Mouse (Mus musculus): ENCODE results near the gene Naa38. TPM values are rescaled to one million over a fixed set of nuclear protein-coding genes. Genes with fewer than 3 reads are reported as not detected.
A peak's percentile ranks its signal among the peaks of the same experiment; 100 is the strongest.

Naa38 gene
- polyA plus RNA-seq, 1 experiment from 2014 or later = 145 TPM

- no peak overlapping the region for H3K4me3 ChIP-seq
Observed at GRCm38 (mm10) chr11:69403691-69404594, 8.7 kb downstream of the Naa38 start.

GRCm38 (mm10) chr11:69404595-69405396 lies 9.5 kb downstream of the Naa38 start:
- no peak overlapping the region for H3K27ac ChIP-seq
- H3K4me3 ChIP-seq = no peak overlapping the region
- 91% methylated on average over 23 of the region's 24 CpGs for WGBS
- peaks cover 29% of the 10 kb centered on the region for H3K4me1 ChIP-seq
- peaks cover 85% of the 10 kb centered on the region for H3K36me3 ChIP-seq
- H3K27me3 ChIP-seq = peaks cover 11% of the 10 kb centered on the region; the same call in 1 of the 2 replicates
- no peaks in the 10 kb centered on the region for H3K9me3 ChIP-seq
- no peak overlapping the region for H3K4me2 ChIP-seq
- no peak overlapping the region for H3K9ac ChIP-seq
- no peak for ATAC-seq (ENCODE audit: insufficient number of reproducible peaks, insufficient read depth, low FRiP score, low TSS enrichment, low read depth)

More at GRCm38 (mm10) chr11:69403691-69404594, 8.7 kb downstream of the Naa38 start:
- peaks cover 11% of the 10 kb centered on the region; the same call in 1 of the 2 replicates for H3K27me3 ChIP-seq
- H3K9ac ChIP-seq = no peak overlapping the region
- no peak for ATAC-seq (ENCODE audit: insufficient number of reproducible peaks, insufficient read depth, low FRiP score, low TSS enrichment, low read depth)
- WGBS = 94% methylated on average over 36 of the region's 38 CpGs
- H3K36me3 ChIP-seq = peaks cover 91% of the 10 kb centered on the region
- H3K9me3 ChIP-seq = no peaks in the 10 kb centered on the region
- H3K27ac ChIP-seq = no peak overlapping the region
- H3K4me1 ChIP-seq = peaks cover 31% of the 10 kb centered on the region
- no peak overlapping the region for H3K4me2 ChIP-seq

- H3K36me3 ChIP-seq = peaks cover 77% of the 10 kb centered on the region
- H3K4me2 ChIP-seq = no peak overlapping the region
- H3K9ac ChIP-seq = no peak overlapping the region
- H3K9me3 ChIP-seq = no peaks in the 10 kb centered on the region
- H3K27me3 ChIP-seq = peaks cover 6% of the 10 kb centered on the region; the same call in 1 of the 2 replicates
- no peak overlapping the region for H3K27ac ChIP-seq
- H3K4me1 ChIP-seq = peaks cover 22% of the 10 kb centered on the region
- no peak for ATAC-seq (ENCODE audit: insufficient number of reproducible peaks, insufficient read depth, low FRiP score, low TSS enrichment, low read depth)
- H3K4me3 ChIP-seq = no peak overlapping the region
- 88% methylated on average over 24 of the region's 24 CpGs for WGBS
Observed at GRCm38 (mm10) chr11:69405397-69406200, 10.3 kb downstream of the Naa38 start.

GRCm38 (mm10) chr11:69406282-69406681 lies 11.0 kb downstream of the Naa38 start:
- no peak overlapping the region; the same call in 1 of the 2 replicates for H3K4me3 ChIP-seq
- no peak overlapping the region for H3K4me2 ChIP-seq
- H3K4me1 ChIP-seq = peaks cover 17% of the 10 kb centered on the region
- H3K27me3 ChIP-seq = no peaks in the 10 kb centered on the region
- no peak overlapping the region for H3K27ac ChIP-seq
- ATAC-seq (ENCODE audit: insufficient number of reproducible peaks, insufficient read depth, low FRiP score, low TSS enrichment, low read depth) = no peak
- no peaks in the 10 kb centered on the region for H3K9me3 ChIP-seq
- H3K36me3 ChIP-seq = peaks cover 70% of the 10 kb centered on the region
- no peak overlapping the region for H3K9ac ChIP-seq
- 87% methylated on average over 19 of the region's 19 CpGs for WGBS

GRCm38 (mm10) chr11:69406867-69407723 lies 11.8 kb downstream of the Naa38 start:
- no peak overlapping the region for H3K9ac ChIP-seq
- ATAC-seq (ENCODE audit: insufficient number of reproducible peaks, insufficient read depth, low FRiP score, low TSS enrichment, low read depth) = no peak
- 89% methylated on average over 16 of the region's 16 CpGs for WGBS
- H3K27ac ChIP-seq = no peak overlapping the region
- no peaks in the 10 kb centered on the region for H3K27me3 ChIP-seq
- H3K36me3 ChIP-seq = peaks cover 68% of the 10 kb centered on the region
- peaks cover 25% of the 10 kb centered on the region for H3K4me1 ChIP-seq
- H3K9me3 ChIP-seq = no peaks in the 10 kb centered on the region
- peak overlapping the region; percentile 97; the same call in 1 of the 2 replicates for H3K4me2 ChIP-seq
- H3K4me3 ChIP-seq = no peak overlapping the region; the same call in 1 of the 2 replicates

GRCm38 (mm10) chr11:69407724-69408004 lies 12.4 kb downstream of the Naa38 start:
- Histone ChIP-seq H3K27me3 (no peaks in the 10 kb centered on the region), H3K4me1 (peaks cover 30% of the 10 kb centered on the region), H3K4me3 (peak overlapping the region; percentile 79), H3K4me2 (peak overlapping the region; percentile 97), H3K36me3 (peaks cover 68% of the 10 kb centered on the region), H3K9ac (peak overlapping the region; percentile 91; the same call in 1 of the 2 replicates), H3K27ac (no peak overlapping the region), H3K9me3 (no peaks in the 10 kb centered on the region)
- no peak for ATAC-seq (ENCODE audit: insufficient number of reproducible peaks, insufficient read depth, low FRiP score, low TSS enrichment, low read depth)
- WGBS = 79% methylated on average over 4 of the region's 4 CpGs

GRCm38 (mm10) chr11:69408541-69409377 lies 13.5 kb downstream of the Naa38 start:
- Histone ChIP-seq H3K4me2 (peak overlapping the region; percentile 97), H3K4me1 (peaks cover 41% of the 10 kb centered on the region), H3K4me3 (peak overlapping the region; percentile 79), H3K9ac (peak overlapping the region; percentile 91), H3K9me3 (no peaks in the 10 kb centered on the region), H3K27ac (peak overlapping the region; percentile 98), H3K27me3 (no peaks in the 10 kb centered on the region), H3K36me3 (peaks cover 64% of the 10 kb centered on the region)
- peak; percentile 28; the same call in 1 of the 2 replicates for ATAC-seq (ENCODE audit: insufficient number of reproducible peaks, insufficient read depth, low FRiP score, low TSS enrichment, low read depth)
- WGBS = under 1% methylated on average over 33 of the region's 33 CpGs

- Histone ChIP-seq H3K9ac (peak overlapping the region; percentile 91), H3K27me3 (no peaks in the 10 kb centered on the region), H3K4me2 (peak overlapping the region; percentile 97), H3K4me1 (peaks cover 49% of the 10 kb centered on the region), H3K4me3 (peak overlapping the region; percentile 79), H3K36me3 (peaks cover 57% of the 10 kb centered on the region), H3K9me3 (no peaks in the 10 kb centered on the region), H3K27ac (peak overlapping the region; percentile 98)
- under 1% methylated on average over 43 of the region's 46 CpGs for WGBS
- peak; percentile 52 for ATAC-seq (ENCODE audit: insufficient number of reproducible peaks, insufficient read depth, low FRiP score, low TSS enrichment, low read depth)
Observed at GRCm38 (mm10) chr11:69409378-69410044, 14.2 kb downstream of the Naa38 start.

GRCm38 (mm10) chr11:69410045-69410309 lies 14.7 kb downstream of the Naa38 start:
- H3K9me3 ChIP-seq = no peaks in the 10 kb centered on the region
- peak overlapping the region; percentile 79 for H3K4me3 ChIP-seq
- H3K27ac ChIP-seq = peak overlapping the region; percentile 98
- no peak for ATAC-seq (ENCODE audit: insufficient number of reproducible peaks, insufficient read depth, low FRiP score, low TSS enrichment, low read depth)
- WGBS = under 1% methylated on average over 18 of the region's 18 CpGs
- H3K4me1 ChIP-seq = peaks cover 53% of the 10 kb centered on the region
- peaks cover 52% of the 10 kb centered on the region for H3K36me3 ChIP-seq
- H3K27me3 ChIP-seq = no peaks in the 10 kb centered on the region
- H3K9ac ChIP-seq = peak overlapping the region; percentile 91
- H3K4me2 ChIP-seq = peak overlapping the region; percentile 97

Measured in embryonic facial prominence, embryonic 13.5 days (tissue).